Mouse (Mus musculus): ENCODE data around the gene Alg14. TPM values are rescaled to one million over a fixed set of nuclear protein-coding genes. Genes with fewer than 3 reads are reported as not detected.

The Alg14 gene
- polyA plus RNA-seq, 1 experiment from 2014 or later, result 40.1 TPM

- Histone ChIP-seq H3K9me3 (no peaks in the 10 kb centered on the region), H3K27ac (0 out of 2 replicates have a peak overlapping the region, but pooled peaks have one; percentile 59), H3K4me3 (peak overlapping the region; percentile 15; the same call in 1 of the 2 replicates), H3K36me3 (no peaks in the 10 kb centered on the region), H3K27me3 (ENCODE audit: insufficient read depth, poor library complexity, severe bottlenecking) (no peaks in the 10 kb centered on the region), H3K4me1 (peaks cover 19% of the 10 kb centered on the region)
- 35% methylated on average over 17 of the region's 17 CpGs for WGBS
- DNase-seq (ENCODE audit: low spot score), result no peak
Measured at GRCm38 (mm10) chr3:121389860-121390530, 98.4 kb downstream of the Alg14 start.

GRCm38 (mm10) chr3:121390724-121391123 is 99.2 kb downstream of the Alg14 start:
- Histone ChIP-seq H3K27ac (peak overlapping the region; percentile 59; the same call in 1 of the 2 replicates), H3K4me1 (peaks cover 21% of the 10 kb centered on the region), H3K27me3 (ENCODE audit: insufficient read depth, poor library complexity, severe bottlenecking) (no peaks in the 10 kb centered on the region), H3K9me3 (no peaks in the 10 kb centered on the region), H3K4me3 (no peak overlapping the region), H3K36me3 (no peaks in the 10 kb centered on the region)
- 49% methylated on average over 7 of the region's 7 CpGs for WGBS
- no peak for DNase-seq (ENCODE audit: low spot score)

DNA sequence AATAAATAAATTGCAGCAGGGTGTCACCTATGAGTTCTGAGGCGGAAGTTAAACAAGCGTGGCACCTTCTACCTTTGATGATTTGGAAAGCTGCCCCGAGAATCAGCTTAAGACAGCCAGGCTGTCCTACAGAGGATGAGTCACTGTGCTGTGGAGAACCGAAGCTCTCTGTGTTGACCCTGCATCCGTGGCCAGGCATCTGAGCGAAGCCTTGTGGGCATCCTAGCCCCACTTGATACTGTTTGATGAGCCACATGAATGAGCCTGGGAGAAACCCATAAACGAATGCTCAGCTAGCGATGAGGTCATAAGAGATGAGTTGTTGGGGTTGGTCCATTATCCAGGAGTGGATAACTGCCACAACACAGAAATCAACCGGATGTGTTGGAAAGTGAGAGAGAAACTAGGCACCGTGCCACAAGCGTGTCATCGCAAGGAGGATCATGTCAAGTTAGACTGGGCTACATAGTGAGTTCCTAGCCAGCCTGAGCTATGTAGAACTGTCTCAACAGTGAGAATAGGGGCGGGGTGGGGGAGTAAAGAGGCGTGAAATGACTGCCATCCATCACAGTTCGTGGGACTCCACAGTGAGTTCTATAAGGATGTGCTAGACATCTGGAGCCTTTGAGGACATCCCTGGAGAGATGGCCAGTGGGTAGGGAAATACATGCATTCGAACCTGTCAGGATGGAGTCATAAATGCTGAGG is 104.2 kb downstream of the Alg14 start:
- peaks cover 16% of the 10 kb centered on the region for H3K4me1 ChIP-seq
- DNase-seq (ENCODE audit: low spot score), result no peak
- no peak overlapping the region for H3K4me3 ChIP-seq
- H3K27ac ChIP-seq, result no peak overlapping the region
- H3K9me3 ChIP-seq, result no peaks in the 10 kb centered on the region
- WGBS, result 77% methylated on average over 16 of the region's 16 CpGs
- H3K36me3 ChIP-seq, result no peaks in the 10 kb centered on the region
- no peaks in the 10 kb centered on the region for H3K27me3 ChIP-seq (ENCODE audit: insufficient read depth, poor library complexity, severe bottlenecking)

DNA sequence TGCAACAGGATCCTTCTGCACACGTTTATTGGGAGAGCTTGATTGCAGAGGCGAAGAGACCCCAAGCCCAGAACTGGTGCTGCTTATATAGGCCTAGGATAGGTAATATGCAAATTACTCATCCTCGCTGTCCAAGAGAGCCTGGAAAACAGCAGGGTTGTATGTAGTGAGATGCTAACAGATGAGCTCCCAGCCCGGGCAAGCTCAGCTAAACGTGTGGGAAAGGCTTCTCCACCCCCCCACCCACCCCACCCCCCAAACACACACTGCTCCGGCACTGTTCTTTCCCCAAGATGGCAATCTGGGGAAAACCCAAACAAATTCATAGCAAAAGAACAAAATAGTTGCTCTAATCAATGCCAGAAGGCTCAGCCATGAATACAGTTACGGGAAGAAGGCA is 105.0 kb downstream of the Alg14 start:
- 82% methylated on average over 7 of the region's 7 CpGs for WGBS

GRCm38 (mm10) chr3:121397007-121397406 is 105.4 kb downstream of the Alg14 start:
- H3K27ac ChIP-seq, result no peak overlapping the region
- peaks cover 14% of the 10 kb centered on the region for H3K4me1 ChIP-seq
- WGBS, result 77% methylated on average over 6 of the region's 6 CpGs
- H3K4me3 ChIP-seq, result no peak overlapping the region
- no peak for DNase-seq (ENCODE audit: low spot score)
- H3K27me3 ChIP-seq (ENCODE audit: insufficient read depth, poor library complexity, severe bottlenecking), result no peaks in the 10 kb centered on the region
- H3K9me3 ChIP-seq, result no peaks in the 10 kb centered on the region
- H3K36me3 ChIP-seq, result no peaks in the 10 kb centered on the region

More for the DNA sequence above, 105.0 kb downstream of the Alg14 start:
- Histone ChIP-seq H3K36me3 (no peaks in the 10 kb centered on the region), H3K9me3 (no peaks in the 10 kb centered on the region), H3K27me3 (ENCODE audit: insufficient read depth, poor library complexity, severe bottlenecking) (no peaks in the 10 kb centered on the region), H3K4me1 (peaks cover 14% of the 10 kb centered on the region), H3K27ac (no peak overlapping the region), H3K4me3 (no peak overlapping the region)
- DNase-seq (ENCODE audit: low spot score), result no peak

DNA sequence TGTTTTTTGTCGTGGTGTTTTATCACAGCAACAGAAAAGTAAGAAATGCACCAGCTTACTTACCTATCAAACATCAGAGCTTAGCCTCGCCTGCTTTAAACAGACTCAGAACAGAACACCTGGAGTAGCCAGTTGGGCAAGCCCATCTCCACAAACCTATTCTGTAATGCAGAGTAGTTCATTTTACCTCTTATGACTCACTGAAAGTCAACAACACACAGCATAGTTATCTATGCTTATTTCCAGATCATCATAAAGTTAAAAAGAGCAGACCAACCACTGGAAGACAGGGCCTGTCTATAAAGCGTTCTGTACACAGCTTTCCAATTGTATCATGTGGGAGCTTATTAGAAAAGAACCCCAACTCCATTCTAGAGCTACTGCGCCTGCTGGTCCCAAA is 109.8 kb downstream of the Alg14 start:
- 74% methylated on average over 4 of the region's 4 CpGs for WGBS
- no peaks in the 10 kb centered on the region for H3K27me3 ChIP-seq (ENCODE audit: insufficient read depth, poor library complexity, severe bottlenecking)
- no peak for DNase-seq (ENCODE audit: low spot score)

GRCm38 (mm10) chr3:121402096-121402495 is 110.5 kb downstream of the Alg14 start:
- H3K36me3 ChIP-seq, result no peaks in the 10 kb centered on the region
- no peak overlapping the region for H3K4me3 ChIP-seq
- 71% methylated on average over 6 of the region's 6 CpGs for WGBS
- no peak for DNase-seq (ENCODE audit: low spot score)
- no peaks in the 10 kb centered on the region for H3K27me3 ChIP-seq (ENCODE audit: insufficient read depth, poor library complexity, severe bottlenecking)
- no peaks in the 10 kb centered on the region for H3K9me3 ChIP-seq
- no peak overlapping the region for H3K27ac ChIP-seq
- 0 out of 2 replicates have a peak, but pooled peaks cover 3% of the 10 kb centered on the region for H3K4me1 ChIP-seq

More for the DNA sequence above, 109.8 kb downstream of the Alg14 start:
- H3K9me3 ChIP-seq, result no peaks in the 10 kb centered on the region
- no peaks in the 10 kb centered on the region for H3K36me3 ChIP-seq
- H3K4me3 ChIP-seq, result no peak overlapping the region
- no peak overlapping the region for H3K27ac ChIP-seq
- 0 out of 2 replicates have a peak, but pooled peaks cover 3% of the 10 kb centered on the region for H3K4me1 ChIP-seq

DNA sequence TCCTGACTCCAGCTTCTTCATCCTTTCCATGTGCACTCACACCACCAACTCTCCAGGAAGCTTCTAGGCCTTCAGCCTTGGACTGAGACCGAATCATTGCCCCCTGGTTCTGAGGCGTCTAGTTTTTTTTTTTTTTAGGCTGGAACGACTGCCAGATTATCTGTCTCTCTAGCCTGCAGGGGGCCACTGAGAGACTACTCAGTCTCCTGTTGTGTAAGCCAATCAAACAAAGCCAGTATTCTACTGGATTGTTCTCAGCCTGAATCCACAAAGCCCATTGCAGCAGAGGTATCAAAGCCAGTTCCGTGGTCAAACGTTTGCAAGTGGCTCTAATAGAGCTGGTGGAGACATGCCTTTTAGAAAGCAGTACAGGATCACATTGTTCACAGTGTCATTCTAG is 111.9 kb downstream of the Alg14 start:
- WGBS, result 38% methylated on average over 5 of the region's 5 CpGs
- Histone ChIP-seq H3K27me3 (ENCODE audit: insufficient read depth, poor library complexity, severe bottlenecking) (no peaks in the 10 kb centered on the region), H3K36me3 (no peaks in the 10 kb centered on the region), H3K4me1 (0 out of 2 replicates have a peak, but pooled peaks cover 6% of the 10 kb centered on the region), H3K9me3 (no peaks in the 10 kb centered on the region), H3K27ac (no peak overlapping the region), H3K4me3 (no peak overlapping the region)
- no peak for DNase-seq (ENCODE audit: low spot score)

GRCm38 (mm10) chr3:121405101-121405500 is 113.5 kb downstream of the Alg14 start:
- no peaks in the 10 kb centered on the region for H3K27me3 ChIP-seq (ENCODE audit: insufficient read depth, poor library complexity, severe bottlenecking)
- no peak overlapping the region for H3K4me3 ChIP-seq
- H3K27ac ChIP-seq, result no peak overlapping the region
- 64% methylated on average over 5 of the region's 5 CpGs for WGBS
- H3K4me1 ChIP-seq, result 0 out of 2 replicates have a peak, but pooled peaks cover 6% of the 10 kb centered on the region
- H3K36me3 ChIP-seq, result no peaks in the 10 kb centered on the region
- no peaks in the 10 kb centered on the region for H3K9me3 ChIP-seq
- DNase-seq (ENCODE audit: low spot score), result no peak

- DNase-seq (ENCODE audit: low spot score), result no peak
- Histone ChIP-seq H3K27me3 (ENCODE audit: insufficient read depth, poor library complexity, severe bottlenecking) (no peaks in the 10 kb centered on the region), H3K4me1 (0 out of 2 replicates have a peak, but pooled peaks cover 6% of the 10 kb centered on the region), H3K27ac (no peak overlapping the region), H3K9me3 (no peaks in the 10 kb centered on the region), H3K36me3 (no peaks in the 10 kb centered on the region), H3K4me3 (no peak overlapping the region)
- WGBS, result 63% methylated on average over 9 of the region's 9 CpGs
Measured at GRCm38 (mm10) chr3:121407417-121407816, 115.8 kb downstream of the Alg14 start.

DNA sequence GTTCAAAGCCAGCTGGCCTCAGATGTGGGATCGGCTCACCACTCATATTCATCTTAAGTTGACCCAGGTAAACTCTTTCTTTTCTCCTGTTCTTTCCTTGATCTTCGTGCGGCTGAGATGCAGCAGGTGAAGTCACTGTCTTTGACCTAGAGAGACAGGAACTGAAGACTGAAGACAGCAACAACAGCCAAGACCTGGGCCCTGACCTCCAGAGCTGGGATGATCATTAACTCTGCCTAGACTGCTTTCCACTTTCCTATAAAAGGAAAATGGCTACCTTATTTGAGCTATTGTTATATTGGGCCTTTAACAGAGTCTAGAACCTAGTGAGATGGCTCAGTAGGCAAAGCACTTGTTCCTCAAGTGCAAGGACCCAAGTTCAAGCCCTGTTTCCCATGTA is 116.8 kb downstream of the Alg14 start:
- DNase-seq (ENCODE audit: low spot score), result no peak
- Histone ChIP-seq H3K27me3 (ENCODE audit: insufficient read depth, poor library complexity, severe bottlenecking) (no peaks in the 10 kb centered on the region), H3K27ac (no peak overlapping the region), H3K9me3 (no peaks in the 10 kb centered on the region), H3K4me3 (no peak overlapping the region), H3K4me1 (0 out of 2 replicates have a peak, but pooled peaks cover 6% of the 10 kb centered on the region), H3K36me3 (no peaks in the 10 kb centered on the region)
- WGBS, result 87% methylated on average over 3 of the region's 3 CpGs

DNA sequence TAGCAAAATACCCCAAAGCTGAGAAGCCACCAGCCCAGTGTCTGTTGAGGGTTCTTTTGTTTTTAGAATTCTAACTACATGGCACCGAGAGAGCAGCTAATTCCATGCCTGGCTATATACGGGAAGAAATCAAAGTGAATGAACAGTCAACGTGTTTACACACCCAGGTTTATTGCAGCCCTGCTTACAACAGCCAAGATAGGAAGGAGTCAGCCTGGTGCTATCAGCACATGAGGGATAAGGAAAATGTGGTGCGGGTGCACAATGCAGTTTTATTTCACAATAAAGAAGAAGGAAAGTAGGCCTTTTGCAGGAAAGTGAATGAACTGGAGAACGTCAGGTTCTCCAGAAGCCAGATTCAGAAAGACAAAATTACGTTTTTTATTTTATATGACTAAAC is 119.9 kb downstream of the Alg14 start:
- Histone ChIP-seq H3K9me3 (no peaks in the 10 kb centered on the region), H3K4me1 (0 out of 2 replicates have a peak, but pooled peaks cover 3% of the 10 kb centered on the region), H3K27ac (no peak overlapping the region), H3K36me3 (no peaks in the 10 kb centered on the region), H3K4me3 (no peak overlapping the region), H3K27me3 (ENCODE audit: insufficient read depth, poor library complexity, severe bottlenecking) (no peaks in the 10 kb centered on the region)
- DNase-seq (ENCODE audit: low spot score), result no peak
- WGBS, result 56% methylated on average over 6 of the region's 6 CpGs

Measured in heart, embryonic 10.5 days (tissue).